Mouse (Mus musculus) liver, adult 2 months (tissue): ENCODE data around the gene Oit3.

ENCODE experiments used
- CTCF ChIP-seq: fragments of 200-500 bp; IDR thresholded peaks from 2 replicates; pipeline ENCODE4 v1.5.1; 2011; ENCODE audit warnings: low read depth, low read length, control low read depth
- POLR2A ChIP-seq: fragments of 200-500 bp; IDR thresholded peaks from 2 replicates; pipeline ENCODE4 v1.6.1; 2011; ENCODE audit warnings: low read length, control low read depth; ENCODE audit not compliant: insufficient read depth; ENCODE audit errors: extremely low read depth

DNA sequence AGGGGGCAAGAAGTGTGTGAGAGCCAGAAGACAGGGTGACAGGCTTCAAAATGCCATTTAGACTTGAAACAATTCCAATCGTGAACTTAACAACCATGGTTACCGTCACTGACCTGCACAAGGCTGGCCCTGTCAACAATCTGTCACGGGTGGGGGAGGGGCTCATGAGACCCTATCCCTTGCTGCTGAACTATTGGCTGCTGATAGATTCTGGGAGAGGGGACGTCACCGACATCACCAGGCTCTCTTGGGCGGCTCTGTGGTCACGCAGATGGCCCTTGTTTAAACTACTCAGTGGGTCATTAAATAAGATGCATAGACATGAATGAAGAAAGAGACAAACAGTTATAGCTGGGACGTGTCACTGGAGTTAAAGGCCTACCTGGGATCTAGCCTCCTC is 3.1 kb upstream of the Oit3 start:
- TF ChIP-seq CTCF = no peak
- no peak for TF ChIP-seq POLR2A
